Mouse (Mus musculus): ENCODE data around the gene OR5BS1P. TPM values are rescaled to one million over a fixed set of nuclear protein-coding genes. Genes with fewer than 3 reads are reported as not detected.
"Not testable (repeated sequence)": the region's sequence is repeated elsewhere in the genome, so short reads cannot be mapped to it uniquely, and the experiment has no call there.

OR5BS1P gene
- total RNA-seq, 4 experiments from 2014 or later = not detected

GRCm38 (mm10) chr15:98506253-98506957, 36.7 kb downstream of the OR5BS1P start:
- no peak for DNase-seq

- no peak for DNase-seq
Observed at GRCm38 (mm10) chr15:98507321-98507720, 37.6 kb downstream of the OR5BS1P start.

GRCm38 (mm10) chr15:98509387-98509786, 39.7 kb downstream of the OR5BS1P start:
- DNase-seq = no peak

- no peak for DNase-seq
Observed at GRCm38 (mm10) chr15:98510438-98511385, 41.0 kb downstream of the OR5BS1P start.

GRCm38 (mm10) chr15:98511386-98511928, 41.8 kb downstream of the OR5BS1P start:
- DNase-seq = no peak

- no peak for DNase-seq
Observed at GRCm38 (mm10) chr15:98512232-98512631, 42.5 kb downstream of the OR5BS1P start.

- peak; percentile 61 for DNase-seq
Observed at GRCm38 (mm10) chr15:98512799-98513321, 43.2 kb downstream of the OR5BS1P start.

GRCm38 (mm10) chr15:98513676-98514075, 44.0 kb downstream of the OR5BS1P start:
- DNase-seq = not testable (repeated sequence)

GRCm38 (mm10) chr15:98514146-98514545, 44.5 kb downstream of the OR5BS1P start:
- no peak for DNase-seq

GRCm38 (mm10) chr15:98514845-98515244, 45.1 kb downstream of the OR5BS1P start:
- DNase-seq = not testable (repeated sequence)

- peak; percentile 53 for DNase-seq
Observed at GRCm38 (mm10) chr15:98517380-98518355, 48.0 kb downstream of the OR5BS1P start.

- DNase-seq = no peak
Observed at GRCm38 (mm10) chr15:98521245-98521644, 51.5 kb downstream of the OR5BS1P start.

GRCm38 (mm10) chr15:98526057-98526456, 56.4 kb downstream of the OR5BS1P start:
- no peak for DNase-seq

- DNase-seq = no peak
Observed at GRCm38 (mm10) chr15:98527056-98527771, 57.5 kb downstream of the OR5BS1P start.

- no peak for DNase-seq
Observed at GRCm38 (mm10) chr15:98528066-98528563, 58.4 kb downstream of the OR5BS1P start.

Small RNA genes within 50 kb of the gene (microRNA-seq; reads per million reads assigned to microRNA genes)
- 4.9 to 7.4 reads per million in 2 experiments for gene Mir1291

Other genes with a start within 250 kb of the OR5BS1P start
- not detected for gene Gm44579, start 248.9 kb upstream of the OR5BS1P start, total RNA-seq (2022)
- under 1 TPM in 1 of 4 experiments, not detected in 3; 0.38 TPM for gene Olfr287, start 248.8 kb upstream of the OR5BS1P start, total RNA-seq (2022)
- gene Olfr286, start 235.4 kb upstream of the OR5BS1P start, total RNA-seq (2022) = not detected
- not detected for gene H1fnt, start 212.6 kb upstream of the OR5BS1P start, total RNA-seq (2022)
- 1 to 10 TPM; 3.9 to 7.8 (median 6.5) TPM for gene Zfp641, start 173.7 kb upstream of the OR5BS1P start, total RNA-seq (2022)
- not detected for gene Olfr285, start 152.5 kb upstream of the OR5BS1P start, total RNA-seq (2022)
- not detected for gene Olfr284, start 128.9 kb upstream of the OR5BS1P start, total RNA-seq (2022)
- gene Olfr283, start 89.0 kb upstream of the OR5BS1P start, total RNA-seq (2022) = not detected
- gene Olfr282, start 38.7 kb upstream of the OR5BS1P start, total RNA-seq (2022) = not detected
- not detected for gene Olfr281, start 17.3 kb upstream of the OR5BS1P start, total RNA-seq (2022)
- not detected for gene Lalba, start 12.8 kb downstream of the OR5BS1P start, total RNA-seq (2022)
- not detected for gene Olfr279, start 22.5 kb downstream of the OR5BS1P start, total RNA-seq (2022)
- 100 to 1,000 TPM in 2 of 4 experiments, 10 to 100 TPM in 2; 89.8 to 123 (median 106) TPM for gene Kansl2, start 64.4 kb downstream of the OR5BS1P start, total RNA-seq (2022)
- gene Ccnt1, start 101.0 kb downstream of the OR5BS1P start, total RNA-seq (2022) = 10 to 100 TPM; 45.2 to 56.6 (median 46.5) TPM
- gene 4930415O20Rik, start 101.1 kb downstream of the OR5BS1P start, total RNA-seq (2022) = not detected
- gene Adcy6, start 140.2 kb downstream of the OR5BS1P start, total RNA-seq (2022) = 10 to 100 TPM; 35.2 to 66.9 (median 56.7) TPM
- gene Cacnb3, start 160.9 kb downstream of the OR5BS1P start, total RNA-seq (2022) = 10 to 100 TPM; 13.4 to 19.6 (median 15.7) TPM
- gene Ddx23, start 193.0 kb downstream of the OR5BS1P start, total RNA-seq (2022) = 100 to 1,000 TPM in 1 of 4 experiments, 10 to 100 TPM in 3; 68.9 to 100 (median 85.6) TPM
- gene Rnd1, start 207.6 kb downstream of the OR5BS1P start, total RNA-seq (2022) = 1 to 10 TPM; 2.5 to 9.7 (median 4.0) TPM
- under 1 TPM; 0.59 to 0.90 (median 0.82) TPM for gene Ccdc65, start 238.3 kb downstream of the OR5BS1P start, total RNA-seq (2022)

Measured in adrenal gland, adult 8-10 months (tissue).